Mouse (Mus musculus) layer of hippocampus, postnatal 25 days (tissue): ENCODE data around the gene 9230110F15Rik. TPM values are rescaled to one million over a fixed set of nuclear protein-coding genes. Genes with fewer than 3 reads are reported as not detected.
"Not testable (repeated sequence)": the region's sequence is repeated elsewhere in the genome, so short reads cannot be mapped to it uniquely, and the experiment has no call there.

Source experiments
- DNase-seq, 2 experiments: peaks; one replicate each; pipeline ENCODE4 v3.0.0; 2022; ENCODE audit warnings: mixed read lengths in 2 of 2, low spot score in 1 of 2; ENCODE audit errors: extremely low spot score in 1 of 2
- total RNA-seq, 2 experiments: library from RNA; stranded (reverse); gene quantifications; 2 replicates each; pipeline ENCODE4 v1.2.3; 2021

9230110F15Rik gene
- not detected for total RNA-seq

- no peak for DNase-seq
Observed at GRCm38 (mm10) chr9:35844050-35844449, at the start of gene 9230110F15Rik. TSS of gene 9230110F15Rik (minus strand) at chr9:35844150.

- DNase-seq, result not testable (repeated sequence)
Observed at GRCm38 (mm10) chr9:35893112-35893511, 49.2 kb upstream of the 9230110F15Rik start.

DNA sequence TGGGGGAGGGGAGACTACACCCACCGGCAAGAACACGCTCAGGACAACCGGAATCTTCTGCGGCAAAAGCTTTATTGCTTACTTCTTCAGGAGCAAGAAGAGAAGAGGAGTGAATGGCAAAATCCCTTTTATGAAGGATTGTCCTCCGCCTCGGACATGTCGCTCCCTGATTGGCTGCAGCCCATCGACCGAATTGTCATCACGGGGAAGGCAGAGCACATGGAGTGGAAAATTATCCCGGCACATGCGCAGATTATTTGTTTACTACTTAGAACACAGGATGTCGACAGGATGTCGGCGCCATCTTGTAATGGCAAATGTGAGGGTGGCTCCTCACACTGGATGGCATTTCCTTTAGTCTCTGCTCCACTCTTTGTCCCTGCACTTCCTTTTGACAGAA, 26.1 kb downstream of the 9230110F15Rik start:
- not testable (repeated sequence) for DNase-seq

DNA sequence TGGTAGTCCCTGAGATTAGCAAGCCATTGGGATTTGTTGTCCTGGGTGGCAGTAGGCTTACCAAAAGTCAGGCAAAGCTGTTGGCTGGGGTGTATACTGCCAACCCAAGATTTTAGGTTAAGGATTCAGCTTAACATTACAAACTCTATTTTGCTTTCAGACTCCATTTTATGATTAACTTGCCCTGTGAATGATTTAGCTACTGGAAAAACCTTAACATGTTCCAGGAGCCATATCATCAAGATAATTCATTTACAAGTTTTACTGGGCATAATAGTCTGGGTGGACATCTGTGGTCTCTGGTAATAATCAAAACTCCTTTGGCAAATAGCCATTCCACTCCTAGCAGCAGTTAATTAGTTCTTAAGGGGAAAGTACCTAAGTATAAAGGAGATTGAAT, 45.8 kb downstream of the 9230110F15Rik start:
- no peak for DNase-seq

DNA sequence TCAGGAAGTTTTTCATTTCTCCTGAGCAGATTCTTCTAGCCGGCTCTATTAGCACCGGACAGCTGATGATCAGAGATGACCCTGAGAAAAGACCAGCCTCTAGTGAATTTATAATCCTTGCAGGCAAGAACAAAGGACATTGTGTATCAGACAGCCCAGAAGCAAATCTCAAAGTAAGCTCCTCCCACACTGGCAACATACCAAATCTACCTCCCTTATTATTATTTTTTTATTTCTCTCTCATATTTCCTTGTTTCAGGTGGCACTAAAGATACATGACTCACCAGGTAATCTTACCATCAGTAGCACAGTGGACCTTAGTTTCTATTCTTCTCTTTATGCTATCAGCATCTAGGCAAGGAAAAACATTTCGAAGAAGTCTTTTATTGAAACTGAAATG, 53.9 kb downstream of the 9230110F15Rik start, which contains the start of the genes Gm27235 and D730048I06Rik:
Gene Gm27235 (minus strand): TSS at position 101 of the 400 bp plus-strand sequence.
Gene D730048I06Rik (minus strand): TSS at position 112 of the 400 bp plus-strand sequence.
- DNase-seq, result no peak

Other genes starting within 250 kb of the 9230110F15Rik start
- gene Pate4, start 232.2 kb downstream of the 9230110F15Rik start, total RNA-seq, result not detected
- not detected for gene Pate3, start 195.9 kb downstream of the 9230110F15Rik start, total RNA-seq
- gene Pate1, start 156.8 kb downstream of the 9230110F15Rik start, total RNA-seq, result not detected
- not detected for gene Gm17677, start 103.1 kb downstream of the 9230110F15Rik start, total RNA-seq
- not detected for gene Gm17727, start 66.0 kb downstream of the 9230110F15Rik start, total RNA-seq
- not detected for gene Gm27235, start 54.0 kb downstream of the 9230110F15Rik start, total RNA-seq
- gene D730048I06Rik, start 54.0 kb downstream of the 9230110F15Rik start, total RNA-seq, result not detected
- gene 9230113P08Rik, start 64.3 kb upstream of the 9230110F15Rik start, total RNA-seq, result not detected